Mouse (Mus musculus) layer of hippocampus, adult 8-10 months (tissue): ENCODE data around the gene Ptger2. TPM values are rescaled to one million over a fixed set of nuclear protein-coding genes. Genes with fewer than 3 reads are reported as not detected.
"Not testable (repeated sequence)": the region's sequence is repeated elsewhere in the genome, so short reads cannot be mapped to it uniquely, and the experiment has no call there.

ENCODE experiments used
- DNase-seq, 2 experiments: peaks; one replicate each; pipeline ENCODE4 v3.0.0; 2022; ENCODE audit warnings: low spot score in 2 of 2
- total RNA-seq, 4 experiments: library from RNA; stranded (reverse); gene quantifications; 2 replicates each; pipeline ENCODE4 v1.2.4; 2022

Gene Ptger2
- total RNA-seq, result under 1 TPM in 3 of 4 experiments, not detected in 1; 0.16 to 0.24 (median 0.21) TPM

DNA sequence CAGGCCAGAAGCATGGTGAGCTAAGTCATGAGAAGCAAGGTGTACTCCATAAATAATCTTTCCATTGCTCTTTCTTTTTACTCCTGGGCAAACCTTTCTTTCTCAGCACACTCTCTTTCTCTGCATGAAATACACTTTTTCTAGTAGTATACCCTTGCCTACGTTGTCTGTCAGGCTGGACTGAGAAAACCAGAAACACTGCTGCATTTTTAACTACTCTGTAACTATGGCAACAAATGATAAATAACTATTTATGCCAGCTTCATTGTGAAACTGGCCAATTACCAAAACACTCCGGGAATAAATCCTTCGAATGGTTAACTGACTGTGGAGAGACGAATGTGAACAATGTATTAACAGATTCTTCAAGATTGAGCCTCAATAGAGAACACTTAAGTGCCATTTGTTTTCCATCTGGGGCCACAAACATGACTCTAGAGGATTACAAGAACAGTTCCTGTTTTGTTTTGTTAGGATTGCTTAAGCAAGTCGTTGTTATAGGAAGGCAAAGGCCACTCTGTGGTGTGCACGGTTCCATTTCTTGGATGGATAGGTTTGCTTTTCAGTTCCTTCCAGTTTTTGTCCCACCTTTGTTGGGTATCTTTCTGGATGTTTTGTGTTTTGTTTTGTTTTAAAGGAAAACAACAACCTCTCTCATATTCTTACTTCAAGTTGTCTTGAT, at the start of gene Ptger2:
TSS of gene Ptger2 (plus strand) at position 522 of the 682 bp plus-strand sequence.
- DNase-seq, result not testable (repeated sequence)

DNA sequence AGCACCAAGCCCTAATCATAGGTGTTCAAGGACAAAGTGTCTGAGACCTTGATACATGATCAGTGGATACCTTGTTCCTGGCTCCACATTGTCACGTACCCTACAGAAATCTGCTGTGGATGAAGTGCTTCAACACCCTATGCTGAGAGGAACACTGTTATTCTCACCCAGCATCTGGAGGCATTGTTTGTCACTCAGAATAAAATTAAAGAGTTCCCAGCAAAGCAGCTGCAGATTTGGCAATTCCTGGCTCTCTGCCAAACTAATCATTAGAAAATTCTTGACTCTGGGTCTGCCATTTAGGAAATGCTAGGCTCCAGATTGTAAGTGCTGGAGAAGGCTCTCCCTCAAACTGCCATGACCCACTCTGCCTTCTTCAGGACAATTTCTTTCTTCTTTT, 27.2 kb upstream of the Ptger2 start:
- DNase-seq, result no peak

DNA sequence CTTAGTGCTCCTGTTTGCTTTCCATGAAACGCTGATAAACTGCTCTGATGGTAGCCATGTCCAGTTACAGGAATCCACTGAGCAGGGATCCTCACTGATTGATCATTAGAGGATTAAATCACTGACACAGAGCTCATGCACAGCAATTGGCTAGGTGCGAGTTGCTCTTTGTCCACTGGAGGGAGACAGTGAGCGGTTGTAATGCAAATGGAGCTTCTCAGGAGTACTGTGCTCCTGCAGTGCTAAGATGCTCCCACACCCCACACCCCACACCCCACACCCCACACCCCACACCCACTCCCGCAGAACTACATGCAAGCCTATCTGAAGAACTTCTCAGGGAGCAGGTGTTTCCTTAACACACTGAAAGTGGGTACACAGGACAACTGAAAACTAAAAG, 10.7 kb upstream of the Ptger2 start:
- peak; percentile 34 to 77 for DNase-seq

DNA sequence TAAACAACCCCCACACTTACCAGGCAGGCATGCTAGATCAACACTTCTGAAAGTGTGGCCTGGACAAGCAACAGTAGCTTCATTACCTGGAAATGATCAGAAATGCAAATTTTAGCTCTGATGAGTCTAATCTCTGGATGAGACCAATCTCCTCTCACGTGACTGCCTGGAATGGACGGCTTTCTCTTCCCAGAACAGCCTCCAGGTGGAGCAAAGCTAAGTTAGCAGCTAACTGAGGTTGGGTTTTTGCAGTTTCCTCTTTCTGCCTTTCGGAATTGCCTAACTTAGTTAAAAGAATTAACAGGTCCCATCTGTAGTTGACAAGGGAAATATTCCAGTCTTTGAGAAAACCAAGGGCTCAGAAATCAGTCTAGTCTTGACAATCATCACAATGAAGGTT, 8.1 kb upstream of the Ptger2 start:
- DNase-seq, result no peak

DNA sequence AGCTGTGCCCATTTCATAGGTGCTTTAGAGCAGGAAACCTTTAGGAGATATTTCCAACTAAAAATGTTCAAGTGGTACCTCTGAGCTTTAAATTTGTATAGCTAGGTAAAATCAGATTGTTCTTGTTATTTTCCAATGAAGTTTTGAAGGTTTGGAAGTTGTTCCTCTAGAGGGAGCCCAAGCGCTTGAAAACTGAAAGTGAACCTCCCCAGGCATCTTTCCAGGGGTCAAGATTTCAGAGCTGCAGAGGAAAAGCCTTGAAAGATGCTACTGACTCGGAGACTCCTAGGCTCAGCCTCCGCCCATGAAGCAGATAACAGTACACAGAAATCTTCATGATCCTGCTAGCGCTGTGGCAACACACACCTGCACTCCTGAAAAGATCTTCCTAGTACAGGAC, 6.5 kb upstream of the Ptger2 start:
- DNase-seq, result no peak

DNA sequence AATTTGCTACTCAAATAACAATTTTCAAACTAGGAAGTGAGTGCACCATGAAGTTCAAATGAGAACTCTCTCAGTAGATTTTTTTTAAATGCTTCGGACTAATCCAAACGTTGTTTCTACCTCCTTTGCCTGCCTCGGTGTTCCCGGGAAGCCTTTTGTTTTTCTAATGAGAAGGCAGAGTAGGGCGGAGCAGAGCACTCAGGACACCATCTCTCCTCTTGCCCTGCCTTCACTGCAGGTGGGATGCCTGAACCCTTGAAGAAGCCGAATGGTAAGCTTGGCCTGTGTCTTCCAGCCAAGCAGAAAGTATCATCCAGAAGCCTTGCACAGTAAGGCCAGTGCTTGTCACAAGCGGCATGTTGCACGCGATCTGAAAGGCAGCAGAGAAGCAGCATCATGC, 3.9 kb upstream of the Ptger2 start:
- DNase-seq, result no peak

DNA sequence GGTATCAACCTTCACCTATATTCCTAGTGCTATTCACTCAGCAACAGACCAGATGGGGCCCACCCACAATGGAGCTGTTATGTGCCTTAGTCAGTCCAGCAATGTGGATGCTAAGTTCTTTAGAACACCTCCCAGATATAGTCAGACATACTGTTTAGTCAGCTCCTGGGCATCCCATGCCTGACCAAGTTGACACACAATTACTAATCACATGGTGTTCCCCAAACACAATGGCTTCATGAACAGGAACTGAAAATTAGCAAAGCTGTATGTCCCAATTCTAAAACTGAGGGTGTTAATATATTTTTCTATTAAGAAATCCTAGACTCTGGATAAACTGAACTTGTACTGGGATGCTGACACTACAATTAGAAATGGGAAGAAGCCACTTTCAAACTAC, 1.7 kb upstream of the Ptger2 start:
- no peak for DNase-seq

DNA sequence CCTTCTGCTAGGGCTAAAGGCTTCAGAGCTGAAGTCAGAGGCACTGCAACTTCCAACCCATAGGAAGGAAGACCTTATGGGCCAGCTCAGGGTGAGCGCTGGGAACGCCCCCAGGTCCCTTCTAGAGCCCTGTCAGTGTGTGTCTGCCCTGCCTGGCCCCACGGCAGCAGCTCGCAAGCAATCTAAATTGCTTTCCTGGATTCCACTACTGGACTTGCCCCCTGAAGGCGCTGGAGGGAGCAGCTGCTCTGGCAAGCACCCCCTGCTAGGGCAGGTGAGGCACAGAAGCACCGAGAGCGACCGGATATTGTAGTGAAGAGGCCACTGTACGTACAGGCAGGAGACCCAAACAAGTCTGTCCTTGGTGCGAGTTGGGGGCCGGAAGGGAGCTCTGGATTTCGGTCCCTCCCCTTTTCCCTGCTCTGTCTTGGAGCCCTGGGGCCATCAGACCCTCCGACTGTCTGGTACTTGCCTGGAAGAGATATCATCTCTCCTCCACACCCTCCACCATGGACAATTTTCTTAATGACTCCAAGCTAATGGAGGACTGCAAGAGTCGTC, 541 bp downstream of the Ptger2 start:
- DNase-seq, result no peak

DNA sequence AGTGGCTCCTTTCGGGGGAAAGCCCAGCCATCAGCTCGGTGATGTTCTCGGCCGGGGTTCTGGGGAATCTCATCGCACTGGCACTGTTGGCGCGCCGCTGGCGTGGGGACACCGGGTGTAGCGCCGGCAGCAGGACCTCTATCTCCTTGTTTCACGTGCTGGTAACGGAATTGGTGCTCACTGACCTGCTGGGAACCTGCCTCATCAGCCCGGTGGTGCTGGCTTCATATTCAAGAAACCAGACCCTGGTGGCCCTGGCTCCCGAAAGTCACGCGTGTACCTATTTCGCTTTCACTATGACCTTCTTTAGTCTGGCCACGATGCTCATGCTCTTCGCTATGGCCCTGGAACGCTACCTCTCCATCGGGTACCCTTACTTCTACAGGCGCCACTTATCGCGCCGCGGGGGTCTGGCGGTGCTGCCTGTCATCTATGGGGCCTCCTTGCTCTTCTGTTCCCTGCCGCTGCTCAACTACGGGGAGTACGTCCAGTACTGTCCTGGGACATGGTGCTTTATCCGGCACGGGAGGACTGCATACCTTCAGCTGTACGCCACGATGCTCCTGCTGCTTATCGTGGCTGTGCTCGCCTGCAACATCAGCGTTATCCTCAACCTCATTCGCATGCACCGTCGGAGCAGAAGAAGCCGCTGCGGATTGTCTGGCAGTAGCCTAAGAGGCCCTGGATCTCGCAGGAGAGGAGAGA, 1.2 kb downstream of the Ptger2 start:
- no peak for DNase-seq

DNA sequence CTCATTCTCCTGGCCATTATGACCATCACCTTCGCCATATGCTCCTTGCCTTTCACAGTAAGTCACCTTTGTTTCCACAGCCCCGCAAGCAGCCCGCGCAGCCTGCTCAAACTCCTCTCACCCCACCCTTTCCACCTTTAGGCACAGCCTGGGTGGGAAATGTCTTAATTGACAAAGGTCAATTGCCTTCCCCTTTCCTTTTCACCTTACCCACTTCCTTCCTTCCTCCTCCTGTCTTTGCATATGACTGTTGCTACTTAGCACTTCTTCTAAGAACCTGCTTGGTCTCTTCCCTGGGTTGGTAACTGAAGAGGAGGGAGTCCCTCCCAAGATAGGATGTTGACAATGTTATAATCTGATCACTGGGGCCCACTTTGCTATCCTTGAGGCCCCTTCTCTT, 1.8 kb downstream of the Ptger2 start:
- no peak for DNase-seq

DNA sequence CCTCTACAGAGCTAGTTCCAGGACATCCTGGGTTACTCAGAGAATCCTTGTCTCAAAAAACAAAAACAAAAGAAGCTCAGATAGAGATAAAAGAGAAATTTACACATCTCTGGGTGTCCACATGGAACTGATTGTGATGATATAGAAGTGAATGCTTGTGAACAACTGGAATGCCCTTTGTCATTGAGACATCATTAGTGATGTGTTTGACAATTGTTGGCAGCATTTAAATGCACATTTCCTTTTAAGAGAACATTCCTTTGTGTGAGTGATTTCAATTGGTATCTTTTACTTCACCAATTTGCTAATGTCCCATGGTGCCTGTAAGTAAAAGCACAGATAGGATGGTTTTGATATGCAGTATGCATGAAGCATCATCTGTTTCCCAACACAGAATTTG, 6.3 kb downstream of the Ptger2 start:
- DNase-seq, result no peak

DNA sequence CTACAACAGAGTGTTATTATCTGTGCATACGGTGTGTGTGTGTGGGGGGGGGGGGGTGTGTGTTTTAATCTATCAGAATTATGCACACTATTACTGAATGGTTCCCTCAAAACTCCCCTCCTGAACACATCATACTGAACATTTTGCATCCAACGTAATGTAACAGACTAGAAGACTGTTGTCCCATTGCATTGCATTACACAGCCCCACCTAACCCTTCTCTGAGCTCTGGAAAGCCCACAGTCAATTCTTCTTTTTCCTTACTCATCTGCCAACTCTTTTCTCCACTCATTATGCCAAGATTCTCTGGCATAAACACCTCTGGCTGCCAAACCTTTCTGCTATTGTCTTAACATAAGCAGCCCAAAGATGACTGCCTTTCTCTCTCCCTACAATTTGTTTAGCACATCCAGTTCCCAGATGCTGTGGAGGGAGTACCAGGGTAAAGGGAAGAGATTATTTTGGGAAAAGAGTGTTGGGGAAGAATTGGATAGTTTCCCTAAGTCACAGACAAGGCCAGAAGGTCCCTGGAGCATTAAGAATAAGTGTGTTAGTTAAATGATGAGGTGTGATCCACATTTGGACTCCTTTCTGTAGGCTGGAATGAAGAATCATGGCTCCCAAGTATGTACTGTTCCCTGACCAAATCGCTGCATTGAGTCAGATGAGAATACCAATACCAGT, 12.2 kb downstream of the Ptger2 start:
- DNase-seq, result no peak

DNA sequence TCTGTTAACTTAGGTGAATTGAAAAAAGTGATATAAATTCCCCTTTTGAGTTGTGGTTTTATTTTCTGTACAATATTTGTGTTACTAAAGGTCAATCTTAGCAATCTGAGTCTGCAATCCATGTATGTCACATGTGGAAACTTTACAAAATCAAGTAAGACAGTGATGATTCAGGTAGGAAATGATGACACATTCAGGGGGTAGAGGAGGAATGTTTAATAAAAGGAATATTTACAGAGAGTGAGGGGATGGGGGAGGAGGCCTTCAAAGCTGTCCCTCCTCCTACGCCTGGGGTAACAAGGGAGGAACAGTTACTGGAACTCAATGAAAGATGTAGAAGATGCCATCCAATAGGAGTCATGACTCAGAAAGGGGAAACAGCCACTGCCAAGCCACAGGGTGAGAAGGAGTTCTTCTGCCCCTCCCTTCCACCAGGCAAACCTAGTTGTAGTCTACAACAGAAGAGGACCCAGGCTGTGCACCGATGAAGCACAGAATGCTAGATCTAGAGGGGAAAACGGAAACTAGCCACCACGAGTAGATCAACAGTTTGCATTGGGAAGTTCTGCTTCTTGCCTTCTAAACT, 17.8 kb downstream of the Ptger2 start:
- DNase-seq, result no peak

DNA sequence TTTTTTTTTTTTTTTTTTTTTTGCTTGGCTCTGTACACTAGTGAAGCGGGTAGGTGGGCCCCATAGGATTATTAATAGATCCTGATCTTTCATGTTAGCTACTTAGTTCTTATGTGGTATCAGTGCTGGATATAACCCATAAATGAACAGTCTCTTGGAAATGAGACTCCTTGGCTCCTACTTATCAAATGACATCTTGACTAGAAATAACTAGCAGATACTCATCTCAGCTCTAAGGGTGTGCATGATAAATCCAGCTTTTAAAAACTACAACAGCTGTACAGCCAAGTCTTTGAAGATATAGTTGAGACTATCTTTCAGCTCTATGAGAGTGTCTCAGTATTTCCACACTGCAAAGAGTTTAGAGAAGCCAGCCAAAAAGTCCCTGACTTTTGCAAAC, 21.2 kb downstream of the Ptger2 start:
- DNase-seq, result no peak

DNA sequence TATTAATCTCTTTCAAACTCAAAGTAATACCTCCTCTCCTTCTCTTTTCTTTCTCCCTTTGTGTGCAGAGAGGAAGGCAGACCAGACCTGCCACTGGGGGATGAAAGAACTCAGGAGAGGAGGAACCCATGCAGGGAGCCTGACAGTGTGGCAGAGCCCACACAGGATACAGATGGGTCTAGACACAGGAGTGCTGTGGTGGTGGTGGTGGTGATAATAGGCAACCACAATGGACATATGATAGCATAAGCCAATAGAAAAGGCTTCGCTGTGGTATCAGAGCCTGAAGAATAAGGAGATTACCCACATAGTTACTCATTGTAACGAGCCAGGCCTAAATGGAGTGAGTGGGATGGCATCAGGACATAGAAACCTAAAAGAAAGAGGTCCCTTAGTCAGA, 23.3 kb downstream of the Ptger2 start:
- no peak for DNase-seq

DNA sequence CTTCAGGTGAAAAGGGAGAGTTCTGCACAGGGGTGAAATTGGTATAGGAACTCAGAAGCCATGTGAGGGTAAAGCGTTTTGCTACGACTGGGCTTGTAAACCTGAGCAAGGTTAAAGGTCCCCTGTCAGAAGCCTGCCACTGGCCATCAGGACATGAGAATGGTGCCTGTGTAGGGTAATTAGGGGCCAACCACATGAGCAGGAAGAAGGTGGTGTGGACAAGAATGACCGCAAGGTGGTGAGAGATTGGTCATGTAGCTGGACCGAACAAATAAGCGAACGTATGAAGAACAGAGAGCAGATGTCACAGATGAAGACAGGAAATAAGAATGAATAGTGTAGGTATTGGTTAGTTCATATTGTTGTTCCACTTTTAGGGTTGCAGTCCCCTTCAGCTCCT, 23.7 kb downstream of the Ptger2 start:
- DNase-seq, result no peak

DNA sequence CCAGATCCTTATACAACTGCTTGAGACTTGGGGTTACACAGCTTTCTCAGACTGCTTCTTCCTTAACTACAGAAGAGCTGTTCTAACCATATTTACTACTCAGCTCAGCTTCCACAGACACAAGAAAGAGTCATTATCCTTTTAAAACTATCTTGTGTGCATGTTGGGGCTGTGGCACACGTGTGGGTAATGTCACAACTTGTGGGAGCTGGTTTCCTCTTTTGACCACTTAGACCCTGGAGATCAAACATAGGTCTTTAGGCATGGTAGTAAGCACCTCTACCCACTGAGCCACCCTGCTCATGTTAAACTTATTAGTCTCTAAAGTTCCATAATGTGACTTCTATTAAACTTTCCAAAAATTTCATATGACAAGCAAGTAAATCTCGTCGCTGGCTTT, 33.6 kb downstream of the Ptger2 start:
- DNase-seq, result no peak

DNA sequence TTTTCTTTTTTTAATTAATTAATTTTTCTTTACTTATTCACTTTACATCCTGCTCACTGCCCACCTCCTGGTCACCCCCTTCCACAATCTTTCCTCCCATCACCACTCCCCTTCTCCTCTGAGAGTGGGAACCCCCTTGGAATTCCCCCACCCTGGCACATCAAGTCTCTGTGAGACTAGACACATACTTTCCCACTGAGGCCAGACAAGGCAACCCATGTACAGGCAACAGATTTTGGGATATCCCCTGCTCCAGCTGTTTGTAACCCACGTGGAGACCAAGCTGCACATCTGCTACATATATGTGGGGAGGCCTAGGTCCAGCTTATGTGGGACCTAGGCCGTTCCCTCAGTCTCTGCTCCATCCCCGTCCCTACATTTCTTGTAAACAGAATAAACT, 46.3 kb downstream of the Ptger2 start:
- DNase-seq, result no peak

DNA sequence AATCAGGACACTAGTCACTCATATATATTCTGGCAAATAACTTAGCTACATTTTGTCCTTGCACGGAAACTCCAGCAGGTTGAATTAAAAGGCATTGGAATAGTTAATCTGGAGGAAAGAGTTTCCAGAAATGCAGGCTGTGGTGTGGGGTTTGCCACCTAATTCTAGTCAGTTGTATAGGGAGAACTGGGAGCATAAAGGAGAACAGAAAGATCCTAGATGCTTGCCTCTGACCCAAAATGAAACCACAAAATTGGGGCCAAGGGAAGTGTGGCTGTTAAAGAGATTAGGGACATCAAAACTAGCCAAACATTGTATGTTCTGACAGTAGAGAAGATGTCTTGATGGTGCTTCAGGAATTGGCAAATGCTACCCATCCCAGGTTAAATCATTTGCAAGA, 48.6 kb downstream of the Ptger2 start:
- DNase-seq, result no peak

DNA sequence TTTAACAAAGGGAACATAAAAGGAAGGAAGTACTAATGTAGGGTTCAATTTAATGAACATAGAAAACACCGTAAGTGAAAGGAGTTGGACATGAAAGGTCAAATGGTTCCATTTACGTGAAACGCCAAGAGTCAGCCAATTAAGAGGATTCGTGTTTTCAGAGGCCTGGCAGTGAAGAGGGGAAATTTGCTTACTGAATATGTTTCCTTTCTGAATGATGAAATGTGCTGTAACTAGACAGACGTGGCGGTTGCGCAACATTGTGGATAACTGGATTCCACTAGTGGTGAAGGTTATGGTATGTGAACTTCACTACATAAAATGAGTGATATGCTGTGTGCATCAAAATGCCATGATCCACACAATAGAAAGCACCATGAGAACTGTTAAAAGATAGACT, 50.1 kb downstream of the Ptger2 start:
- DNase-seq, result no peak

DNA sequence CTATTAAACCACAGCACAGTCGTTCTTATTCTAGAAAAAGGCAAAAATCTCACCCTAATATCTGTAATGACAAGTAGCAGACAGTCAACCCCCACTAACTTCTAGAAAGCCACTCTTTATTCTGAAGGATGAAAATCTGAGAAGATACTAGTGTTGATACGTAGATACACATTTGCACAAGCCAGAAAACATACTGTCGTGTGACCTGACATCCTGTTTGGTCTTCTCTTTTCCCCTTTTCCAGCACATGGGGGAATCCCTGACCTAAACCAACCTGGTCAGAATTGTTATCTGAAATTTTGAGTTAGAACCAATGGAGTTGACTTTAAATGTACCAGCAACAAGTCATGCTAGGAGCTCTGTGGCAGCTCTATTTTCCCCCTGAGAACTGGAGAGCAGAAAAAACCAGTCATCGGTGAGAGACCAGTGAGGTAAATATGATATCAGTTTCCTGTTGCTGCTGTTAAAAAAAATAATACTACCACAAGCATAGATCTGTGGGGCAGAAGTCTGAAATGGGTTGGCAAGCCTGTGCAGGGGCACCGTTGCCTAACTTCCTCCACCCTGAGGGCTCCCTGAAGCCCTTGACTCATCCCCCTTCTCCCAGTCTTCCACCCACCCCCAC, 53.0 kb downstream of the Ptger2 start:
- DNase-seq, result no peak

DNA sequence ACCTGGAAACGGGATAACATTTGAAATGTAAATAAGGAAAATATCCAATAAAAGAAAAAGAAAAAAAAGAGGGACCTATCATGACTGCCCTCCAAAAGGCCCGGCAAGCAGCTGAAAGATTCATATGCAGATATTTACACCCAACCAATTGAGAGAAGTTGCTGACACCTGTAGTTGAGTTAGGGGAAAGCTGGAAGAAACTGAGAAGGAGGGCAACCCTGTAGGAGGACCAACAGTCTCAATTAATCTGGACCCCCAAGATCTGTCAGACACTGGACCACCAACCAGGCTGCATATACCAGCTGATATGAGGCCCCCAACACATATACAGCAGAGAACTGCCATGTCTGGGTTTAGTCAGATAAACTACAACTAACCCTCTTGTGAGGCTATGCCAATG, 60.1 kb downstream of the Ptger2 start:
- no peak for DNase-seq
